Mouse (Mus musculus) midbrain, embryonic 14.5 days (tissue): ENCODE data around the gene Sapcd2. TPM values are rescaled to one million over a fixed set of nuclear protein-coding genes. Genes with fewer than 3 reads are reported as not detected.

Experiments
- ATAC-seq: fragments of 200-750 bp; cut with Nextera tagmentation; 2 replicates; pipeline ENCODE4 v1.8.0; 2017; ENCODE audit warnings: moderate number of reproducible peaks, moderate library complexity; ENCODE audit not compliant: low FRiP score, low TSS enrichment
- DNase-seq: peaks from one replicate; pipeline ENCODE4 v3.0.0-alpha.2; 2015
- H3K27ac ChIP-seq: fragments of 300-500 bp; sonication (generic); replicated peaks from 2 replicates; pipeline ENCODE4 v1.5.1; 2014; ENCODE audit warnings: mild to moderate bottlenecking, low read depth, low read length, moderate library complexity
- H3K27me3 ChIP-seq: fragments of 300-500 bp; sonication (generic); 2 replicates; pipeline ENCODE4 v1.6.1; 2014; ENCODE audit warnings: low read length, control low read depth, mixed read lengths; ENCODE audit not compliant: control insufficient read depth, insufficient read depth
- H3K36me3 ChIP-seq: fragments of 300-500 bp; sonication (generic); 2 replicates; pipeline ENCODE4 v1.6.1; 2014; ENCODE audit warnings: low read length, control low read depth; ENCODE audit not compliant: control insufficient read depth, insufficient read depth
- H3K4me1 ChIP-seq: fragments of 300-500 bp; sonication (generic); 2 replicates; pipeline ENCODE4 v1.6.1; 2014; ENCODE audit warnings: mild to moderate bottlenecking, antibody characterized with exemption, low read length, control low read depth; ENCODE audit not compliant: control insufficient read depth, insufficient read depth
- H3K4me2 ChIP-seq: fragments of 300-500 bp; sonication (generic); 2 replicates; pipeline ENCODE4 v1.6.1; 2014; ENCODE audit warnings: mild to moderate bottlenecking, low read length, moderate library complexity
- H3K4me3 ChIP-seq: fragments of 300-500 bp; sonication (generic); replicated peaks from 2 replicates; pipeline ENCODE4 v1.5.1; 2014; ENCODE audit warnings: low read depth, low read length
- H3K9ac ChIP-seq: fragments of 300-500 bp; sonication (generic); replicated peaks from 2 replicates; pipeline ENCODE4 v1.6.1; 2014; ENCODE audit warnings: mild to moderate bottlenecking, low read length, moderate library complexity
- H3K9me3 ChIP-seq: fragments of 300-500 bp; sonication (generic); 2 replicates; pipeline ENCODE4 v1.6.1; 2016; ENCODE audit warnings: low read length, control low read depth, mixed read lengths; ENCODE audit not compliant: control insufficient read depth
- WGBS: fragments of 180-500 bp; shearing (Covaris S2); extraction: QIAGEN DNeasy Blood & Tissue Kit; methylation state at CpG from one replicate; pipeline ENCODE4 v1.1.7; 2014; 5-methylcytosine and 5-hydroxymethylcytosine counted together
- polyA plus RNA-seq: library from polyadenylated mRNA; unstranded; fragments of >200 nt; fragmentation: Nextera tagmentation; extraction: Ambion mirVana; gene quantifications from 2 replicates; pipeline ENCODE4 v1.2.1, GENCODE M21; 2014

Gene Sapcd2
- 13.0 and 15.4 TPM in 2 replicates for polyA plus RNA-seq

- WGBS, result under 1% methylated on average over 65 of the region's 65 CpGs
- no peaks in the 10 kb centered on the region for H3K9me3 ChIP-seq
- peak; percentile 91 for ATAC-seq
- H3K4me1 ChIP-seq, result peaks cover 16% of the 10 kb centered on the region; the same call in 1 of the 2 replicates
- peak within 1 kb of the TSS; percentile 55 for H3K9ac ChIP-seq
- H3K4me3 ChIP-seq, result peak within 1 kb of the TSS; percentile 67
- H3K4me2 ChIP-seq, result peak within 1 kb of the TSS; percentile 97
- peak; percentile 92 for DNase-seq
- peak within 1 kb of the TSS; percentile 27; the same call in 1 of the 2 replicates for H3K27ac ChIP-seq
- H3K27me3 ChIP-seq, result no peaks in the 10 kb centered on the region
- H3K36me3 ChIP-seq, result no peaks in the 10 kb centered on the region
Observed at GRCm38 (mm10) chr2:25371764-25372643, at the start of gene Sapcd2. Gene Sapcd2, plus strand, starts transcription at chr2:25372321.

GRCm38 (mm10) chr2:25326036-25326435, 46.1 kb upstream of the Sapcd2 start:
- Histone ChIP-seq H3K27me3 (no peaks in the 10 kb centered on the region), H3K4me1 (peaks cover under 1% of the 10 kb centered on the region; the same call in 1 of the 2 replicates), H3K4me3 (no peak overlapping the region), H3K36me3 (no peaks in the 10 kb centered on the region), H3K27ac (no peak overlapping the region), H3K9ac (no peak overlapping the region), H3K9me3 (no peaks in the 10 kb centered on the region), H3K4me2 (no peak overlapping the region)
- WGBS, result 86% methylated on average over 2 of the region's 2 CpGs
- ATAC-seq (no peak), DNase-seq (no peak)

GRCm38 (mm10) chr2:25328440-25328839, 43.7 kb upstream of the Sapcd2 start:
- H3K4me1 ChIP-seq, result peaks cover 7% of the 10 kb centered on the region
- H3K27me3 ChIP-seq, result no peaks in the 10 kb centered on the region
- H3K27ac ChIP-seq, result no peak overlapping the region
- no peaks in the 10 kb centered on the region for H3K9me3 ChIP-seq
- no peaks in the 10 kb centered on the region for H3K36me3 ChIP-seq
- H3K9ac ChIP-seq, result no peak overlapping the region
- peak; percentile 73 for DNase-seq
- H3K4me2 ChIP-seq, result no peak overlapping the region
- WGBS, result 32% methylated on average over 7 of the region's 7 CpGs
- H3K4me3 ChIP-seq, result no peak overlapping the region
- ATAC-seq, result no peak

GRCm38 (mm10) chr2:25331470-25331869, 40.7 kb upstream of the Sapcd2 start:
- peaks cover 11% of the 10 kb centered on the region for H3K4me1 ChIP-seq
- H3K36me3 ChIP-seq, result peaks cover 29% of the 10 kb centered on the region
- no peak overlapping the region for H3K27ac ChIP-seq
- H3K4me3 ChIP-seq, result peak overlapping the region; percentile 92
- no peaks in the 10 kb centered on the region for H3K9me3 ChIP-seq
- ATAC-seq, result no peak
- WGBS, result 63% methylated on average over 9 of the region's 9 CpGs
- peak overlapping the region; percentile 80 for H3K9ac ChIP-seq
- peak overlapping the region; percentile 93 for H3K4me2 ChIP-seq
- no peaks in the 10 kb centered on the region for H3K27me3 ChIP-seq
- DNase-seq, result no peak

- peak within 1 kb of the TSS; percentile 92 for H3K4me3 ChIP-seq
- peak; percentile 100 for DNase-seq
- H3K9me3 ChIP-seq, result no peaks in the 10 kb centered on the region
- peak within 1 kb of the TSS; percentile 91 for H3K27ac ChIP-seq
- under 1% methylated on average over 78 of the region's 78 CpGs for WGBS
- ATAC-seq, result peak; percentile 98
- H3K36me3 ChIP-seq, result peaks cover 40% of the 10 kb centered on the region
- H3K4me1 ChIP-seq, result peaks cover 11% of the 10 kb centered on the region
- no peaks in the 10 kb centered on the region for H3K27me3 ChIP-seq
- H3K4me2 ChIP-seq, result peak within 1 kb of the TSS; percentile 93
- peak within 1 kb of the TSS; percentile 83 for H3K9ac ChIP-seq
Observed at GRCm38 (mm10) chr2:25332286-25333160, 39.6 kb upstream of the Sapcd2 start, which contains the start of gene Man1b1. Gene Man1b1, plus strand, starts transcription at chr2:25332338.

- H3K4me2 ChIP-seq, result peak overlapping the region; percentile 93
- WGBS, result 89% methylated on average over 2 of the region's 2 CpGs
- no peak for ATAC-seq
Observed at GRCm38 (mm10) chr2:25333569-25333968, 38.6 kb upstream of the Sapcd2 start.

GRCm38 (mm10) chr2:25338303-25338702, 33.8 kb upstream of the Sapcd2 start:
- no peaks in the 10 kb centered on the region for H3K9me3 ChIP-seq
- ATAC-seq, result no peak
- H3K27ac ChIP-seq, result no peak overlapping the region
- no peak for DNase-seq
- no peak overlapping the region for H3K4me2 ChIP-seq
- peaks cover 5% of the 10 kb centered on the region for H3K4me1 ChIP-seq
- peaks cover 90% of the 10 kb centered on the region for H3K36me3 ChIP-seq
- no peak overlapping the region for H3K4me3 ChIP-seq
- no peak overlapping the region for H3K9ac ChIP-seq
- no peaks in the 10 kb centered on the region for H3K27me3 ChIP-seq
- 94% methylated on average over 6 of the region's 6 CpGs for WGBS

More at GRCm38 (mm10) chr2:25333569-25333968, 38.6 kb upstream of the Sapcd2 start:
- peak overlapping the region; percentile 83 for H3K9ac ChIP-seq
- DNase-seq, result no peak
- no peaks in the 10 kb centered on the region for H3K27me3 ChIP-seq
- no peaks in the 10 kb centered on the region for H3K9me3 ChIP-seq
- no peak overlapping the region for H3K27ac ChIP-seq
- H3K4me1 ChIP-seq, result peaks cover 11% of the 10 kb centered on the region
- H3K36me3 ChIP-seq, result peaks cover 50% of the 10 kb centered on the region
- H3K4me3 ChIP-seq, result peak overlapping the region; percentile 92

- no peaks in the 10 kb centered on the region for H3K4me1 ChIP-seq
- no peak overlapping the region for H3K4me3 ChIP-seq
- H3K36me3 ChIP-seq, result peaks cover 97% of the 10 kb centered on the region
- H3K9me3 ChIP-seq, result no peaks in the 10 kb centered on the region
- no peak overlapping the region for H3K4me2 ChIP-seq
- ATAC-seq, result no peak
- no peak overlapping the region for H3K27ac ChIP-seq
- no peak overlapping the region for H3K9ac ChIP-seq
- no peaks in the 10 kb centered on the region for H3K27me3 ChIP-seq
- WGBS, result 96% methylated on average over 7 of the region's 7 CpGs
- no peak for DNase-seq
Observed at GRCm38 (mm10) chr2:25348162-25348561, 24.0 kb upstream of the Sapcd2 start.
